Mouse (Mus musculus) G1E (cell line): ENCODE data around the gene Pias4.

ENCODE experiments used
- CTCF ChIP-seq: IDR thresholded peaks from 2 replicates; pipeline ENCODE4 v1.5.1; 2012; ENCODE audit warnings: low read depth, low read length, inconsistent platforms, mixed read lengths
- GATA1 ChIP-seq: IDR thresholded peaks from 2 replicates; pipeline ENCODE4 v1.6.1; 2012; ENCODE audit warnings: borderline replicate concordance, low read length, inconsistent platforms, mixed read lengths
- GATA2 ChIP-seq: IDR thresholded peaks from 2 replicates; pipeline ENCODE4 v1.6.1; 2012; ENCODE audit warnings: low read depth, low read length, inconsistent platforms, borderline replicate concordance
- POLR2AphosphoS5 ChIP-seq: IDR thresholded peaks from 2 replicates; pipeline ENCODE4 v1.6.1; 2012; ENCODE audit warnings: low read depth, low read length, inconsistent platforms; ENCODE audit not compliant: insufficient replicate concordance

- TF ChIP-seq GATA1 (no peak), CTCF (no peak), GATA2 (no peak), POLR2AphosphoS5 (no peak)
Observed at GRCm38 (mm10) chr10:81145778-81146177, 21.9 kb downstream of the Pias4 start.
